Mouse (Mus musculus) hindbrain, embryonic 13.5 days (tissue): ENCODE data around the gene Atf6. TPM values are rescaled to one million over a fixed set of nuclear protein-coding genes. Genes with fewer than 3 reads are reported as not detected.

Source experiments
- ATAC-seq: fragments of 200-750 bp; cut with Nextera tagmentation; 2 replicates; pipeline ENCODE4 v1.8.0; 2017; ENCODE audit warnings: moderate TSS enrichment; ENCODE audit not compliant: low FRiP score
- H3K27ac ChIP-seq: fragments of 300-500 bp; sonication (generic); 2 replicates; pipeline ENCODE4 v1.5.1; 2015; ENCODE audit warnings: inconsistent platforms, mild to moderate bottlenecking, moderate library complexity
- H3K27me3 ChIP-seq: fragments of 300-500 bp; sonication (generic); 2 replicates; pipeline ENCODE4 v1.6.1; 2015; ENCODE audit warnings: mild to moderate bottlenecking, inconsistent platforms
- H3K36me3 ChIP-seq: fragments of 300-500 bp; sonication (generic); 2 replicates; pipeline ENCODE4 v1.6.1; 2015; ENCODE audit warnings: mild to moderate bottlenecking, inconsistent platforms
- H3K4me1 ChIP-seq: fragments of 300-500 bp; sonication (generic); replicated peaks from 2 replicates; pipeline ENCODE4 v1.6.1; 2015; ENCODE audit warnings: inconsistent platforms
- H3K4me2 ChIP-seq: fragments of 300-500 bp; sonication (generic); 2 replicates; pipeline ENCODE4 v1.6.1; 2015; ENCODE audit warnings: inconsistent platforms, mild to moderate bottlenecking, moderate library complexity
- H3K4me3 ChIP-seq: fragments of 300-500 bp; sonication (generic); 2 replicates; pipeline ENCODE4 v1.5.1; 2015; ENCODE audit warnings: mild to moderate bottlenecking, inconsistent platforms
- H3K9ac ChIP-seq: fragments of 300-500 bp; sonication (generic); 2 replicates; pipeline ENCODE4 v1.6.1; 2015; ENCODE audit warnings: mild to moderate bottlenecking, inconsistent platforms
- H3K9me3 ChIP-seq: fragments of 300-500 bp; sonication (generic); 2 replicates; pipeline ENCODE4 v1.6.1; 2016; ENCODE audit warnings: inconsistent platforms
- WGBS: fragments of 180-500 bp; shearing (Covaris S2); methylation state at CpG from one replicate; pipeline ENCODE4 v1.1.7; 2015; 5-methylcytosine and 5-hydroxymethylcytosine counted together
- polyA plus RNA-seq: library from polyadenylated mRNA; unstranded; fragments of >200 nt; fragmentation: Nextera tagmentation; extraction: Ambion mirVana; gene quantifications from 2 replicates; pipeline ENCODE4 v1.2.1, GENCODE M21; 2015

The Atf6 gene
- polyA plus RNA-seq, 1 experiment from 2014 or later: 7.5 TPM

DNA sequence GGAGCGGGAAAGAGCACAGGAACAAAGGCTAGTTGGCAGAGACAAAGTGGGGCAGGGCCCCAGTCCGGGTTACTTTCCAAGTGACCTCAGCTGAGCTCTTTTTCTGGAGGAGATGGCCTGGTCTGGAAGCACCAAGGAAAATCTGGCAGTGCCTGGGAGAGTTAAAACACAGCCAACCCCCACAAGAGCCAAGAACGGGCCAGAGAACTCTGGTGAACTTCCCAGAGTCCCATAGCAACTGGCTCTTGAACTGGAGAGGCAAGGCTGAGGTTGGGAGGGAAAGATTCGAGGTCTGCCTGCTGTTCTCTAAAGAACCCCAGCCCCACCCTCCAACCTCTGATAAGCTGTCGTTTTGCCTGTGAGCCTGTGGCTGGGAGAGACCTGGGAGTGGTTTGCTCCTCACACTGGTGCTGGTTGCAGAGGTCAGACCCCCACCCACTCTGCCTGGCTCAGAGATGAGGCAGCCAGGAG, 172.7 kb downstream of the Atf6 start:
- H3K36me3 ChIP-seq: no peaks in the 10 kb centered on the region
- no peak for ATAC-seq
- WGBS: 54% methylated on average over 5 of the region's 5 CpGs
- H3K27ac ChIP-seq: no peak overlapping the region
- peaks cover 2% of the 10 kb centered on the region; the same call in 1 of the 2 replicates for H3K9me3 ChIP-seq
- no peaks in the 10 kb centered on the region for H3K4me1 ChIP-seq
- H3K4me2 ChIP-seq: no peak overlapping the region
- no peaks in the 10 kb centered on the region for H3K27me3 ChIP-seq
- H3K4me3 ChIP-seq: no peak overlapping the region
- H3K9ac ChIP-seq: no peak overlapping the region

DNA sequence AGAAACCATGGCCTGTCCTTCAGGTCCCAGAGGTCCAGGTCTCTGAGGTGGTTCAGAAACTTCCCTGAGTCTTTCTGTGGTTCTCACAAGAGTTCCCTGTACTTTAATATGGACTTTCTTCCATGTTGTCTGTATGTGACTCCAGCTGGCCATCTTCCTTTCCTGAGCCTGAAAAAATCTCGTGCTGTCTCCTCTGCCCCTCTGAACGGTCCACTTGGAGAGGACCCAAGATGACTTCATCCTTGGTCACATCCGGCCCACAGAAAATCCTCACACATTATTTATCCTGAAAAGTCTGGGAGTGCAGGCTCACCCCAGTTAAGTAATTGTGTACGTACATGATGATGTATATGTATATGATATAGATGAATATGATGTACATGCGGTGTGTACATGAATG, 176.3 kb downstream of the Atf6 start:
- Histone ChIP-seq H3K36me3 (no peaks in the 10 kb centered on the region), H3K9me3 (peaks cover 3% of the 10 kb centered on the region; the same call in 1 of the 2 replicates), H3K4me1 (no peaks in the 10 kb centered on the region), H3K27ac (no peak overlapping the region), H3K4me2 (no peak overlapping the region), H3K27me3 (no peaks in the 10 kb centered on the region), H3K9ac (no peak overlapping the region), H3K4me3 (no peak overlapping the region)
- 93% methylated on average over 5 of the region's 5 CpGs for WGBS
- ATAC-seq: no peak

DNA sequence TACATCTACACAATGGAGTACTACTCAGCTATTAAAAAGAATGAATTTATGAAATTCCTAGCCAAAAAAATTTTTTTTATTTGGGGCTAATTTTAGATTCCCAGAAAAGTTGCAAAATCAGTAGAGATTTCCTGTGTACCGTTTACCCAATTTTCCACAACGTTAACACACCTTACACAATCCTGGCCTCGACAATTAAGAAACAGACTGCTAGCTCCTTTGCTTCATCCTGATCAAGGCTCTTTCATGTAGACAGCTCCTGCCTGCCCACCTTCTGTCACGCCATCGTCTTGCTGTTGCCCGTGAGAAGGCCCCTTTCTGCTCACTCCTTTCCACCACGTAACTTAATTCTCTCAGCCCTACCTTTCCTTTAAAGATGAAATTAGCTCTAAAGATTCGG, 177.8 kb downstream of the Atf6 start:
- no peak overlapping the region for H3K9ac ChIP-seq
- H3K4me1 ChIP-seq: no peaks in the 10 kb centered on the region
- WGBS: 97% methylated on average over 8 of the region's 8 CpGs
- no peaks in the 10 kb centered on the region for H3K36me3 ChIP-seq
- no peak overlapping the region for H3K27ac ChIP-seq
- no peak overlapping the region for H3K4me2 ChIP-seq
- H3K27me3 ChIP-seq: no peaks in the 10 kb centered on the region
- H3K4me3 ChIP-seq: no peak overlapping the region
- H3K9me3 ChIP-seq: peaks cover 3% of the 10 kb centered on the region; the same call in 1 of the 2 replicates
- no peak for ATAC-seq

DNA sequence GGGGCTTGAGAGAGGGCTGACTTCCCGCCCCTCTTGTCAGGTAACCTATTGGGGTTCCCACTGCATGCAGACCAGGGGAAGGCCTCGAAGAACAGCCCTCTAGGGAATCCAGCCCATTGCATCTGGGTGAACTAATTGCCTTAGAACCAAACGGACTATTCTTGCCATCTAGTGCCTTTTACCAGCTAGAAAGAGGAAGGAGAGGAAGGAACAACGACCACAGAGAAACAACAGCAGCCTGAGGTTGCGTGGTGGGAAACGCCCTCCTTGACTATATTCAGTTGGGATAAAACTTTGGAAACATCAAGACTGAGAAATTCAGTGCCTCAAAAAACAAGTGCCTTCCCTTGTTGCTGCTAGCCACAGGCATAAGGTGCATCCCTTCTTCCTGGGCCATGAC, 183.7 kb downstream of the Atf6 start:
- no peak overlapping the region for H3K4me2 ChIP-seq
- peaks cover 15% of the 10 kb centered on the region for H3K36me3 ChIP-seq
- H3K4me3 ChIP-seq: no peak overlapping the region
- WGBS: 88% methylated on average over 6 of the region's 6 CpGs
- ATAC-seq: no peak
- no peaks in the 10 kb centered on the region for H3K9me3 ChIP-seq
- no peaks in the 10 kb centered on the region for H3K4me1 ChIP-seq
- H3K27me3 ChIP-seq: no peaks in the 10 kb centered on the region
- H3K9ac ChIP-seq: no peak overlapping the region
- H3K27ac ChIP-seq: no peak overlapping the region

DNA sequence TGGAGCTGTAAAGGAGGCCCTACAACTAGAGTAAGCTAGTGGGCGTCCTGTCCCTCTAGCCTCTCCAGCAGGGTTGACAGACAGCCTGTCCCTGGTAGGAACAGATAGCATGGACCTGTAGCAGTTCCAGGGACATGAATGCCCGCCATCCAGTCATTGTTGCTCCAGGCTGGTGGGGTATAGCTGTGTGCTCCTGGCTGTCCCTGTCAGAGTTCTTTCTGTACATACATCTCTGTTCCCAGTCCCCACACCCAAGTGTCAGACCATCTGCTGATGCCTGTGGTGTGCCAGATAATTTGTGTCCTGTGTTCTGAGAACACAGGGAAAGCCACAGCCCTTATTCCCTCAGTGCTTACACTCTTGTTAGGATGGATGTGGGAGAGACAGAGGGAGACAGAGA, 187.9 kb downstream of the Atf6 start:
- WGBS: 78% methylated on average over 2 of the region's 2 CpGs
- Histone ChIP-seq H3K4me3 (no peak overlapping the region), H3K36me3 (peaks cover 26% of the 10 kb centered on the region), H3K9ac (no peak overlapping the region), H3K4me1 (no peaks in the 10 kb centered on the region), H3K9me3 (peaks cover 6% of the 10 kb centered on the region; the same call in 1 of the 2 replicates), H3K27me3 (no peaks in the 10 kb centered on the region), H3K27ac (no peak overlapping the region), H3K4me2 (no peak overlapping the region)
- no peak for ATAC-seq

DNA sequence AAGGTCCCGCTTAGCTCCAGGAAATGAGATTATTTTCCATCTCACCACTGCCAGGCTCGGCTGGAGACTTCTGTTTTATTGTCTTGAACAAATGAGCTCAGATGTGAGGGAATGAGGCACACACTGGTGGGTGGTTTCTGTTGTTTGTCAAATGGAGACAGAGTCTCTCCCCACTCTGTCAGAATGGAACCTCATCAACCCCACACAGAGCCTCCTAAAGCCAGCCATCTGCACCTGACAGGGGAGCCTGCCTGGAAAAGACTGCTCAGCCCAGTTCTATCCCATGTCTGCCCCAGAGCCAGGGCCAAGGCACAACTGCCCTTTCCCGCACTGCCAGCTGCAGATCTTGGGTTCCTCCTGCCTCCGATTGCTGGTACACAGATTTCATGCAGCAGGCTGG, 188.7 kb downstream of the Atf6 start:
- Histone ChIP-seq H3K4me1 (peaks cover 4% of the 10 kb centered on the region; the same call in 1 of the 2 replicates), H3K27me3 (no peaks in the 10 kb centered on the region), H3K4me3 (no peak overlapping the region), H3K27ac (no peak overlapping the region; the same call in 1 of the 2 replicates), H3K36me3 (peaks cover 26% of the 10 kb centered on the region), H3K4me2 (no peak overlapping the region), H3K9me3 (peaks cover 6% of the 10 kb centered on the region; the same call in 1 of the 2 replicates), H3K9ac (no peak overlapping the region)
- WGBS: 73% methylated on average over 4 of the region's 4 CpGs
- no peak for ATAC-seq

DNA sequence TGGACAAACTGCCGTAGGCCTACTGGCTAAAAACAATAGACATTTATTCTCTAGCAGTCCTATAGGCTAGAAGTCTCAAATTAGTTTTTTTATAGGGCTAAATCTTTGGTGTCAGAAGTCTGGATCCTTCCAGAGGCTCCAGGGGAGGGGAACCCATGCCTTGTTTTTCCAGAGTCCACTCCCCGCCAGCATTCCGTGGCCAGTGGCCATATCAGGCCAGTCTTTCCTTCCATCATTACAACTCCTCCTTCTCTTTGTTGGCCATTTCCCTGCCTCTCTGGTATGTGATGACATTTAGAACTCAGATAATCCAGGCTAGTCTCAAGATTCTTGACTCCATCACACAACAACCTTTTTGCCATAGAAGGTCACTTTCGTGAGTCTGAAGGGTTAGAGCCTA, 189.9 kb downstream of the Atf6 start:
- Histone ChIP-seq H3K9ac (no peak overlapping the region), H3K27ac (no peak overlapping the region), H3K4me2 (no peak overlapping the region), H3K27me3 (no peaks in the 10 kb centered on the region), H3K4me1 (peaks cover 4% of the 10 kb centered on the region; the same call in 1 of the 2 replicates), H3K36me3 (peaks cover 26% of the 10 kb centered on the region), H3K4me3 (no peak overlapping the region), H3K9me3 (peaks cover 6% of the 10 kb centered on the region; the same call in 1 of the 2 replicates)
- ATAC-seq: no peak
- WGBS: 95% methylated on average over 4 of the region's 4 CpGs

DNA sequence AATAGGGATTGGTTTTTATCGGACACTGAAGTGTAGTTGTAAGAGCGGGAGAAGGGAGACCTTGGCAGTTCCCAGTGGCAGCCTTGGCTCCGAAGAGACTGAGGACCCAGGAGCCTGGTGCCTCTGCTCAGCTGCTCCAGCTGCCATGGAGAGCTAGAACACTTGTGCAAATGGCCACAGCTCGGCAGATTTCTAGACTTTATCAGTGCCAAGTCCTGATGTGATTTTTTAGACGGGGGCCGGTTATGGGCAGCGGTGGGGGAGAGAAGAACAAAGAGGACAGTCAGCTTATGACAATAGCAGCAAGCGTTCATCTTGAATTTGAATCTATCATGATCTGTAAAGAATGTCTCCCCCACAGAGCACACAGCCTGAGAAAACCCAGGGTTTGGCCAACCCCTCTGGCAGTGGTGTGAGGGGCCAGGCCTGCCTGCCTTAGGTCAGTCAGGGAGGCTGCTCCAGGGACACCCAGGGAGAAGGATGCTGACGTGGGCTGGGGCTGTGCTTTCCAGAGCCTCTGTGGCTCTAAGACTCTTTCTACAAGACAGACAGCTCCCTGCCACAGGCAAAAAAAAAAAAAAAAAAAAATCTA, 193.3 kb downstream of the Atf6 start:
- no peak for ATAC-seq
- peaks cover 34% of the 10 kb centered on the region for H3K36me3 ChIP-seq
- 51% methylated on average over 9 of the region's 9 CpGs for WGBS
- H3K4me2 ChIP-seq: no peak overlapping the region
- H3K9ac ChIP-seq: 0 out of 2 replicates have a peak overlapping the region, but pooled peaks have one; percentile 36
- H3K4me3 ChIP-seq: no peak overlapping the region
- peaks cover 4% of the 10 kb centered on the region; the same call in 1 of the 2 replicates for H3K4me1 ChIP-seq
- H3K27me3 ChIP-seq: no peaks in the 10 kb centered on the region
- peaks cover 12% of the 10 kb centered on the region; the same call in 1 of the 2 replicates for H3K9me3 ChIP-seq
- H3K27ac ChIP-seq: no peak overlapping the region

DNA sequence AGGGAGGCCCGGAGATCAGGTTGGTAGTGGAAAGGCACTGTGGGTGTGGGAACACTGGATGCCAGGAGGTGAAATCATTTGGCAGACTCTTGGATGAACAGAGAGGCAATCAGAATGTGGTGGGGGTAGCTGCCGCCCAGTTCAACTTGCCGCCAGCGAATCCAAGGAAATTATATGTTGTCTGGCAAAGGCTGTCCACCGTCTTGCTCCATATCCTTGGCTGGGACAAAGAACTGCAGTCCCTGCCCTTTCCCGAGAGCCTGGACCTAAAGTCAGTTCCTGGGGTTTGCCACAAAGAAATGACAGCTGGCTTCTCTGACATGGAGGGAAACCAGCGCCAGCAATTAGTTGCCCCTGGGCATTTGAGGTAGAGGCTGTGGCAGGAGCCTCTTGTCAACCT, 202.4 kb downstream of the Atf6 start:
- Histone ChIP-seq H3K9me3 (no peaks in the 10 kb centered on the region), H3K9ac (no peak overlapping the region), H3K4me3 (no peak overlapping the region), H3K4me2 (no peak overlapping the region), H3K27ac (no peak overlapping the region), H3K4me1 (no peaks in the 10 kb centered on the region), H3K36me3 (peaks cover 45% of the 10 kb centered on the region), H3K27me3 (no peaks in the 10 kb centered on the region)
- ATAC-seq: no peak
- 76% methylated on average over 7 of the region's 7 CpGs for WGBS

DNA sequence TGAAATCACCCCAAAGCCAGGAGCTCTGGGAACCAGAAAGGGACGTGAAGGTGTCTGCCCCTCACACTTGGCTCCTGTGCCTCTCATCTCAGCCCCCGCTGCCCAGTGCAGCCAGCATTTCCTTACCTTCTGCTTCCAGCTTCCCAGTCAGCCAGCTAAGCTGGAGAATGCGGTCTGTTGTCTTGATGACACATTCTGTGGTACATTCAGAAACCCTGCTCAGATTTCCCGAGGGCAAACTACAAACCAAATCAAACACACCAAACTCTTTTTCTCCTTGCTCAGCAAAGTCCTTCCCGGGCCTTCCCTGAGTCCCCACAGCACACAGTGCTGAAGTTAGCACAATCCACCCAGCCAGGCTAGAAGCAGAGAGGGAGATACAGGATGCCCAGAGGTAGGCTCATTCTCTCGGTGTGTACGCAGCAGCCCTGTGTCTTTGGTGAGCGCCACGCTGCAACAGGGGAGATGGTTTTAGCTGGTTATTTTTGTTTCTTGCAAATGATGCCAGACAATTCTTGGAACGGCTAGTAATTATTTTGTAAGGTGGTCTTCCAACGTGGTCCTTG, 202.9 kb downstream of the Atf6 start:
- Histone ChIP-seq H3K4me2 (no peak overlapping the region), H3K36me3 (peaks cover 40% of the 10 kb centered on the region), H3K4me1 (no peaks in the 10 kb centered on the region), H3K9ac (no peak overlapping the region), H3K9me3 (no peaks in the 10 kb centered on the region), H3K27ac (no peak overlapping the region), H3K4me3 (no peak overlapping the region), H3K27me3 (no peaks in the 10 kb centered on the region)
- ATAC-seq: no peak
- 89% methylated on average over 11 of the region's 11 CpGs for WGBS

DNA sequence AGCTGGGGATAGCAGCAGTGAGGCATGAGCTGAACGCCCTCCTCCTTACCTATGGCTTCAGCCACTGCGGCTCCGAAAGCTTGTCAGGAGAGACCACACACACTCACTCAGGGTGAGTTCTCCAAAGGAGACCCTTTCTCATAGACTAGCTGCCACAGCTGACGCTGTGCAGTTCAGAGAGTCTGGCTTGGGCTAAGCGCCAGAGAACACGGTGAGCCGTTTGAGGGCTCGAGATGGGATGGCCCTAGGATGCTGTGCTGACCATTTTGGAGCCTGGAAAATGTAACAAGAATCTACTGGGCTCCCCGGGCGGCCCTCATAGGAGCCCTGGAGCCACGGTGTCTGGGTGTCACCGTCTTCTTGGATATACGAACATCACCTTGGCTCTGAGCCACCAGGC, 208.3 kb downstream of the Atf6 start:
- H3K27me3 ChIP-seq: no peaks in the 10 kb centered on the region
- no peaks in the 10 kb centered on the region for H3K9me3 ChIP-seq
- no peak for ATAC-seq
- no peak overlapping the region for H3K4me2 ChIP-seq
- H3K36me3 ChIP-seq: peaks cover 15% of the 10 kb centered on the region
- no peak overlapping the region for H3K9ac ChIP-seq
- 84% methylated on average over 13 of the region's 13 CpGs for WGBS
- no peak overlapping the region for H3K4me3 ChIP-seq
- H3K27ac ChIP-seq: no peak overlapping the region
- peaks cover 18% of the 10 kb centered on the region; the same call in 1 of the 2 replicates for H3K4me1 ChIP-seq

DNA sequence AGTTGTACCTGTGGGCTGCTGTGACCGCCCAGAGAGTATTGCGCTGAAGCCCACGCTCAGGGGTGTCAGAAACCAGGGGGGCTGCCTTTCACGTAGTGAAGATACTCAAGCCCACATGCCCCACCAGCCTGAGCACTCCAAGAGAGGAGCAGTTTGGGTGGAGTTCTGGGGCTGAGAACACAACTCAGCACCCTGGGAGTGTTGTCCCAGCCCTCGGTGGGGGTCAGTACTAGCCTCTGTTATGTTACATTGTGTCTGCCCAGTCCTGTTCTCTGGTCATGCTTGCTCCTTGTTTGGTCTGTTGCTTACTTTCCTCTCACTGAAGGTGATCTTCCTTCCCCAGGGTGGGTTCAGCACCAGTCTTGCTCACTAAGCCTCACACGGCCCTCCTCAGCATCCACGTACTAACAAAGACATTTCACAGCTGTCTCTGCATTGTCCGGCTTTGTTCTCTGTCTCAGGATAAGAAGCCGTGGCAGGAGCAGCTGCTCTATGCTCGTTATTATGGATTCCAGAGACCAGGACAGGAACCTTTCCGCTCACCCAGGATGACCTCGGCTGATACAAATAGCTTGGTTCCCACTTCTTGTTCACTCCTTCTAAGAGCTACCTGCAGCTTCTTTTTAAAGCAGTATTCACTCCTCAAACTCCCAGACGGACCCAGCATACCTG, 209.8 kb downstream of the Atf6 start:
- WGBS: 48% methylated on average over 13 of the region's 13 CpGs
- Histone ChIP-seq H3K4me2 (no peak overlapping the region), H3K9me3 (no peaks in the 10 kb centered on the region), H3K9ac (no peak overlapping the region), H3K4me3 (no peak overlapping the region), H3K4me1 (peaks cover 18% of the 10 kb centered on the region; the same call in 1 of the 2 replicates), H3K36me3 (peaks cover 12% of the 10 kb centered on the region), H3K27me3 (no peaks in the 10 kb centered on the region), H3K27ac (no peak overlapping the region)
- peak; percentile 11; the same call in 1 of the 2 replicates for ATAC-seq
